Mouse (Mus musculus) CD4-positive, CD25-positive, alpha-beta regulatory T cell, adult 2 months (primary cell): ENCODE measurements around the gene Ttll11.

Source experiments
- DNase-seq: peaks from one replicate; pipeline ENCODE4 v3.0.0-alpha.2; 2012; ENCODE audit warnings: low read depth, low spot score

The Ttll11 gene

GRCm38 (mm10) chr2:35906174-35906798 lies 73.4 kb downstream of the Ttll11 start:
- peak; percentile 69 for DNase-seq

DNA sequence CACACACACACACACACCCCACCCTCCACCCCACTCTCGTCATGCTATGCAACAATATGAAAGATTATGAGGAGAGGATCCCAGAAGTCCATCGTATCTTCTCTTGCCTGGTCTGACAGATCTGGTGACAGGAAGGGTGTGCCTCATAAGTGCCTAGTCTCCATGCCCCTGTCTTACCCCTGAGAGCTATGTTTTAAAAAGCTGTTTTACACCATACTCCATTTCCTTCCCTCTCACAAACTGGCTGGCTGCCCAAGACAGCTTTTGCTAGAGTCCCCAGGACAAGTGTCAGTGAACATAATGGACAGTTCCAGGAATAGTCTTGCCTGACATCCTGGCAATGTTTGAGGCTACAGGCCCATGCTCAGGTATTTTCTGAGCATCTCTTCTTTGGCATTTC lies 78.9 kb downstream of the Ttll11 start:
- no peak for DNase-seq

DNA sequence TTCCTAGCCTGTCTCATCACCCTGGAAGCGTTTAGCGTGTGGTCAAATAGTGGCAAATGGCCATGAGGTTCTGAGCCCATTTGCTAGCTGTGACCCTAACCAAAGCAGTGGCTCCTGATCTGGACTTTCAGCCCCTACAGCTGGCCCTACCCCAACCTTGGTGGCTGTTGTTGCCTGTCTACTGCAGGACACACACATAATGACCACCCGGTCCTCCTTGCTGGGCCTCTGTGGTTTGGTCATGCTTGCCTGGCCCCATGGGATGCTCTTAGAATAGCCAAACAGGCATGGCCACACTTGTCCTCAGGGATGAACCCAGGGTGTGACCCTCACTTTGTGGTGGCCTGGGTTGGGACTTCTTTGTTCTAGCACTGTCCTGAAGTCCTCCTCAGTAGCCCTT lies 80.0 kb downstream of the Ttll11 start:
- DNase-seq = no peak

DNA sequence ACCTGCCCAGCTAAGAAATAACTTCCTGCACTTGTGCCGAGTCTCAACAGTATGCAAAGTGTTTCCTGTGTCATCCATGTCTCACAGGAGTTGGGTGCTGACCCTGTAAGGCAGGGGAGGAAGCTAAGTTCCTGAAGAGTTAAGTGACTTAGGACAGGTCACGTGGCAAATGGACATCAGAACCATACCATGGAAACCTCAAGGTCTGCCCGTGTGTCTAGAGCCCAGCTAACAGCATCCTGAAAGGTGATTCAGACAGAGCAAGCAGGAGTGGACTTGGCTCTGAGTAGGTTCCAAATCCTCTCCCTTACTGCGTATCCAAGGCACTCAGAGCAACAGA lies 80.6 kb downstream of the Ttll11 start:
- no peak for DNase-seq

GRCm38 (mm10) chr2:35898425-35899134 lies 81.1 kb downstream of the Ttll11 start:
- DNase-seq = no peak

DNA sequence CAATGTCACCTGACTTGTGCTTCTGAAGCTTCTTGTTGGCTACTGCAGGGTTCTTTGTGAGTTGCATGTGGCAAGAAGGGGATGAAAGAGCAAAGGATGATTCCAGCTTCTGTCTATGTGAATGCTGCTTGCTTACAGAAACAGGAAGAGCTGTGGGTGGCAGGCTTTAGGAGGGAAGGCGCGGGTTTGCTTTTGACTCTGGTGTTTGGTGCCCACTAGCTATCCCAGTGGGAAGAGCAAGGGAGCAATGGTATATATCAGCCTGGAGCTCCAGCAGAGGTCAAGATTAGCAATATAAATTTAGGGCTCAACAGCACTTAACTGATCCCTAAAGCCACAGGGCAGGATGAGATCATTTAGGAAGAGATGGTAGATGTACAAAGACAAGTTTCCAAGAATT lies 82.6 kb downstream of the Ttll11 start:
- no peak for DNase-seq

DNA sequence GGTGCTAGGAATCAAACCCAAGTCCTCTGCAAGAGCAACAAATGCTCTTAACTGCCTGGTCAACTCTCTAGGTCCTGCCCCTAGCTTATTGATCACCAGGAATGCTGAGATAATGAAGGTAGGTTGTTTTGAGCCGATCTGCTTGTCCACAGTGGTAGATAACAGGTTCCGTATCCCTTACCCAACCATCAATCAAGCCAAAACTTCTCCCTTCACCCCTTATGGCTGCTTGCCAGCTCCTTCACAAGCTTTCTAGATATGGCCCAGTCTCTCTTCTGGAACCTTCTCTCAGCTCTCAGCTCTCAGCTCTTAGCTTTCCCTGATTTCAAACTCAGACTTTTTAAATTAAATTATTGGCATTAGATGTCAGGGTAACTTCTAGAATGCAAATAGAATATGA lies 85.2 kb downstream of the Ttll11 start:
- DNase-seq = no peak

- DNase-seq = no peak
Observed at GRCm38 (mm10) chr2:35890635-35891034, 89.1 kb downstream of the Ttll11 start.

DNA sequence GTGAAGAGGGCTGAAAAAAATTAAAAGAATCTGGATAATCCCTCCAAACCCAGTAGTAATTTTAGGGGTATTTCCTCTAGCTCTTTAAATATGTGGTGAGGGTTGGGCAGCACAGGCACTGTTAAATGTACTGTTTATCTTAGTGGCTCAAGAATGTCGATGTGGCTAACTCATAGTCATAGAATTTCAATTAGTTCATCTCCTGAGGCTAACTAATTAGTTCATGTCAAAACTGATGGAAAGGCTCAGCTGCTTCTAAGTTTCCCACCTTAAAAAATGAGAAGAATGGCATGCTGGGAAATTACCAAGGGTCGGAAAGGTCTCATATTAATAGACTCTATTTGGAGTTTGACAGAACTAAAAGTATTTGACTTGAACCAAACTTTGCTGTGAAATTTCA lies 89.9 kb downstream of the Ttll11 start:
- no peak for DNase-seq

GRCm38 (mm10) chr2:35884296-35884695 lies 95.4 kb downstream of the Ttll11 start:
- no peak for DNase-seq

DNA sequence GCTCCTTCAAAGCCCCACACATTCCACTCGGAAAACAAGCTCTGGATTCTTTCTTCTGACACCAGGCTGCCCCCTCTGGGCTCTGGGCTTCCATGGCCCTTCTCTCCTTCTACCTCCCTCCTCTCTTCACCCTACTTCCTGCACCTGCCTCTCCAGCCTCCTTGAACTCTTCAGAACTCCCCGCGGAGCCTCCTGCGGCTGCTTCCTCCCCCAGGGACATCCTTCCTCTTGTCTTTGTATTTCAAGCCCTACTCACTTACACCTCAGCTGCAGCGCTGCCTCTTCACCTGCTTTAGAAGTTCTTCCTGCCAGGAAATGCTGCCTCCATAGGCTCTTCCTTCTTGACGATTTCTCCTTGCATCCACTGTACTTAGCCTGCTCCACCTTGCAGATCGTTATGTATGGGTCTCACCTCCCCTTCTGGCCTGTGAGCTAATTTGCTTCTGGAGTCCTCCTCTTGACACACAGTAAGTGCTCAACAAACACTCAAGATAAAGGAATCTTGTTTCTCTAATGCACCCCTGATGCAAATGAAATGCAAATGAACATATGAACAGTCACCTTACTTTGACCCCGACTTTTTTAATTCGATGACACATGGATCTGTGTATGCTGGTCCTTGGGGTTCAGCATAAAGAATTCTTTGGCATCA lies 97.3 kb downstream of the Ttll11 start:
- DNase-seq = no peak

- no peak for DNase-seq
Observed at GRCm38 (mm10) chr2:35881896-35882295, 97.8 kb downstream of the Ttll11 start.

GRCm38 (mm10) chr2:35880362-35880761 lies 99.4 kb downstream of the Ttll11 start:
- no peak for DNase-seq

- no peak for DNase-seq
Observed at GRCm38 (mm10) chr2:35879887-35880286, 99.8 kb downstream of the Ttll11 start.

- DNase-seq = no peak
Observed at GRCm38 (mm10) chr2:35878506-35878905, 101.2 kb downstream of the Ttll11 start.

GRCm38 (mm10) chr2:35875572-35875971 lies 104.1 kb downstream of the Ttll11 start:
- DNase-seq = no peak

- DNase-seq = no peak
Observed at GRCm38 (mm10) chr2:35874421-35874820, 105.3 kb downstream of the Ttll11 start.

- DNase-seq = no peak
Observed at GRCm38 (mm10) chr2:35869165-35869564, 110.5 kb downstream of the Ttll11 start.

DNA sequence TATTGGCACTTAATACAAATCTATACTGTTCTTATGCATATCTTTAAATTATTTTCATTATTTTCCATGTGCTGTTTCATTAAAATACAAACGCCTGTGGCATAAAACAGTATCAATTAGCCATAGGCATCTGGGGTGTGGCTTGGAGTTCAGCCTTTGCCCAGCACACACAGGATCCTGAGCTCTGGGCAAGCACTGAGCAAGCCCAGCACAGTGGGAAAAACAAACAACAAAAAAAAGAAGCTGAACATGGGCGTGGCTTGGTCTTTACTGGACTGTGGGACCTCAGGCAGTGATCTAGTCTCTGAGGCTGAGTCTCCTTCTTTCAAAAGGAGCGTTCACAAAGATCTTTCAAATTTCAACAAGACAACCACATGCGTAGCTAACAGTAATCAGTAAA lies 116.4 kb downstream of the Ttll11 start:
- DNase-seq = no peak

DNA sequence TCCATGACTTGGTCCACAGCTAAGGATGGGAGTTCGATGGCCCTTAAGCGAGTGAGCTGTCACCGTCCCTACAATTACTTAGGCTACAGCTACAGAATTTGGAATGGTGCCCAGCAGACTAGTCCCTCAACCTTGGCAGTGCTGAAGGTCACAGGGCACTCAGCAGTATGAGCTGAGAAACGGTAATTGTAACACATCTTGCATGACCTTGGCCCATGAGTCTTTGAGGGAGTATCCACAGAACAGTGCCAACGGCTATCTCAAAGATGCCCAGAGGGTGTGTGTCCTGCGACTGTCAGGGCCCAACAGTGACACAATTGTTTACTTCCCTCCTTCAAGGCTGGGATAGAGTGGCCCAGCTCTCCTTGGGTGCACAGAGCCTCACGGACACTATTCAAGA lies 118.5 kb downstream of the Ttll11 start:
- no peak for DNase-seq

DNA sequence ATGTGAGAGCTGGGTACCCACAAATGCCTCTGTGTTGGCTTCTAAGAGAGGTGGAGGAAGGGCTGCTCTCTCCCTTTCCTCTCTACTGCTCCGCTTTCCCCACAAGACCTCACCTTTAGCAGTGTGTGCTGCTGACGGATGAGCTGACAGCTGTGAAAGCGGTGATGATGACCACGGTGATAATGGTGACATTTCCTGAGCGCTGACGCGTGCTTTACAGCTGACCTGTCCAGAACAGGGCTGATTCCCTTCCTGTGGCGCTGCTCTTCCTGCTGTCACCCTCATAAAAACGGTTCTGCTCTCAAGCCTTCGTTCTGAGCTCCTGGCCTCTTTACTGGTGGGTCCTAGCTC lies 119.3 kb downstream of the Ttll11 start:
- no peak for DNase-seq

DNA sequence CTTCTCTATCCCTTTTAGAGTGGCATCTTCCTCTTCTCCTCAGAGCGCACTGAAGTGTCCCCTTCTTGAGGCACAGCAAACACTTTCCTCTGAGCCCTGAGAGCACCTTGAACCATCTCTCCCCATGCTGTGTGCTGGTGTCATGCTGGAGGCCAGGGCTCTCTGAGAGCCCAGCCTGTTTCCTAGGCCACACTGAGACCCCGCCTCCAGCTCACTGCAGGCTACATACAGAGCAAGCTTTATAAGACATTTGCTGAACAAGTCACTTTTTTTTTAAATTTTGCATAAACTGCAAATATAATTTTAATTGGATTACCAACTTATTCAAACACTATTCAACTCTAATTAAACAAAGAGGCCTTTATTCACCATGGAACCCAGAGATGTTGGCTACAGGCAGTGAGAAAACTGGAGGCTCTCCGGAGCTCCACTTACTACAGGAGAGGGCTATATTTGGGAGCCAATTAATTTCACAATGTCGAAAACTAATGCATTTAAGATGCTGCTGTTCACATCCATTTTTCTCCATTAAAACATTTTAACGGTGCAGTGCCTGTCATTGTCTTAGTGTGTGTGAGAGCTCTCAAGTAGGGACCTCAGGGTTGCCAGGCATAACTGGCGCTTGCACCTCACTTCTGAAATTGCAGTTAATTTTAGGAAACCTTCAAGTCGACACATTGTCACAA lies 119.9 kb downstream of the Ttll11 start:
- no peak for DNase-seq

DNA sequence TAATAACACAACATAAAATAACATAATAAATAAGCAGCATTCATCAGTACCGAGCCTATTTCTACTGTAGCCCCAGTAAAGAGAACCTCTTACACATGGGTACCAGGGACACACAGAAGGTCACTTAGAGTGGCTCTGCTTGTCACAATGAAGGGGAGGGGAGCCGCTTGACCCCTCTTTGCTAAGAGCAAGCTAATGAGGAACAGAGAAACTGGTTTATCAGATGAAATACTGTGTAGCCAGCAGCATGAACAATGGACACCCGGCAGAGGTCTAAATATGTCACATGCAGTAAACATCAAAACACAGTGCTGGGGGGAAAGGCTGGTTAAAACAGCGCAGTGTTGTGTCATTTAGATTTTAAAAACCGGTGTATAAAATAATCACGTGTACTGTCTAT lies 121.4 kb downstream of the Ttll11 start:
- DNase-seq = no peak
